Mouse (Mus musculus) liver, embryonic 15.5 days (tissue): Measurements from ENCODE around the gene 2010300C02Rik. TPM values are rescaled to one million over a fixed set of nuclear protein-coding genes. Genes with fewer than 3 reads are reported as not detected.

Experiments
- ATAC-seq: fragments of 200-750 bp; cut with Nextera tagmentation; 2 replicates; pipeline ENCODE4 v1.8.0; 2017; ENCODE audit warnings: moderate number of reproducible peaks, mild to moderate bottlenecking, moderate library complexity; ENCODE audit not compliant: insufficient read depth
- H3K27ac ChIP-seq: fragments of 300-500 bp; sonication (generic); replicated peaks from 2 replicates; pipeline ENCODE4 v1.5.1; 2015; ENCODE audit warnings: mild to moderate bottlenecking, inconsistent platforms
- H3K27me3 ChIP-seq: fragments of 300-500 bp; sonication (generic); 2 replicates; pipeline ENCODE4 v1.6.1; 2015; ENCODE audit warnings: mild to moderate bottlenecking, inconsistent platforms
- H3K36me3 ChIP-seq: fragments of 300-500 bp; sonication (generic); replicated peaks from 2 replicates; pipeline ENCODE4 v1.6.1; 2015; ENCODE audit warnings: moderate library complexity, mild to moderate bottlenecking, inconsistent platforms
- H3K4me1 ChIP-seq: fragments of 300-500 bp; sonication (generic); replicated peaks from 2 replicates; pipeline ENCODE4 v1.6.1; 2015; ENCODE audit warnings: inconsistent platforms
- H3K4me2 ChIP-seq: fragments of 300-500 bp; sonication (generic); 2 replicates; pipeline ENCODE4 v1.6.1; 2015; ENCODE audit warnings: moderate library complexity, mild to moderate bottlenecking, inconsistent platforms
- H3K4me3 ChIP-seq: fragments of 300-500 bp; sonication (generic); replicated peaks from 2 replicates; pipeline ENCODE4 v1.5.1; 2015; ENCODE audit warnings: mild to moderate bottlenecking, inconsistent platforms
- H3K9ac ChIP-seq: fragments of 300-500 bp; sonication (generic); 2 replicates; pipeline ENCODE4 v1.6.1; 2015; ENCODE audit warnings: moderate library complexity, mild to moderate bottlenecking, inconsistent platforms
- H3K9me3 ChIP-seq: fragments of 300-500 bp; sonication (generic); replicated peaks from 2 replicates; pipeline ENCODE4 v1.6.1; 2016; ENCODE audit warnings: inconsistent platforms
- WGBS: fragments of 180-500 bp; shearing (Covaris S2); methylation state at CpG from one replicate; pipeline ENCODE4 v1.1.7; 2015; ENCODE audit warnings: mixed read lengths; ENCODE audit not compliant: insufficient replicate concordance; 5-methylcytosine and 5-hydroxymethylcytosine counted together
- polyA plus RNA-seq: library from polyadenylated mRNA; unstranded; fragments of >200 nt; fragmentation: Nextera tagmentation; extraction: Ambion mirVana; gene quantifications from 2 replicates; pipeline ENCODE4 v1.2.1, GENCODE M21; 2015

2010300C02Rik gene
- polyA plus RNA-seq, 1 experiment from 2014 or later: 0.13 TPM

DNA sequence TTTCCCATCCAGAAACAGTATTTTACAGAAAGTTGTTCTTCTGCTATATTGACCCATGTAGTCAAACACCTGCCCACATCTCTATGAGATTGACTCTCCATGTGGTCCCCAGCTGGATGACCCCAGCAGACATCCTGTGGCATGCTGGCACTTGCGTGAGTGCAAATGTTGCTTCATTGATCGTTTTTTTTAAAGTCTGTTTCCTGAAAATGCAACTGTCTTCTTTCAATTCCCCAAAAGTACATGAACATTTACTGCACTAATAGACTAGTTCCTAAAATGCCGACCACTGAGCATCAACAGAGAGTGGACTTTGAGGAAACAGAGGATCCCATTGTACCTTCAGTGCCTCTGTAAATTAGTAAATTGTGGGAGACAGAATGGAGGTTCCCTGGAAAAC lies 157.9 kb downstream of the 2010300C02Rik start:
- no peak for ATAC-seq
- no peaks in the 10 kb centered on the region for H3K9me3 ChIP-seq
- no peaks in the 10 kb centered on the region for H3K36me3 ChIP-seq
- H3K4me3 ChIP-seq: no peak overlapping the region
- H3K4me2 ChIP-seq: no peak overlapping the region
- no peak overlapping the region for H3K27ac ChIP-seq
- H3K27me3 ChIP-seq: no peaks in the 10 kb centered on the region
- no peak overlapping the region for H3K9ac ChIP-seq
- 43% methylated on average over 3 of the region's 3 CpGs for WGBS
- no peaks in the 10 kb centered on the region for H3K4me1 ChIP-seq

Other genes with a start within 250 kb of the 2010300C02Rik start
- 1.1 and 1.2 TPM in 2 replicates for gene Mgat4a, start 179.1 kb downstream of the 2010300C02Rik start, polyA plus RNA-seq
- gene Tsga10, start 146.3 kb upstream of the 2010300C02Rik start, polyA plus RNA-seq: 1.2 and 1.3 TPM in 2 replicates
- 4.0 and 4.4 TPM in 2 replicates for gene Lipt1, start 151.7 kb upstream of the 2010300C02Rik start, polyA plus RNA-seq
- 9.7 and 12.6 TPM in 2 replicates for gene Mitd1, start 170.3 kb upstream of the 2010300C02Rik start, polyA plus RNA-seq
- gene Mrpl30, start 170.4 kb upstream of the 2010300C02Rik start, polyA plus RNA-seq: 117 and 139 TPM in 2 replicates
- not detected in 2 replicates for gene Lyg2, start 196.4 kb upstream of the 2010300C02Rik start, polyA plus RNA-seq
- not detected in 2 replicates for gene Lyg1, start 237.7 kb upstream of the 2010300C02Rik start, polyA plus RNA-seq